Mouse (Mus musculus) megakaryocyte, embryonic 14.5 days (primary cell): ENCODE data around the gene Cyba.

ENCODE experiments used
- FLI1 ChIP-seq: IDR thresholded peaks from 2 replicates; pipeline ENCODE4 v1.6.1; 2012; ENCODE audit warnings: low read length, inconsistent platforms, mixed read lengths
- GATA1 ChIP-seq: IDR thresholded peaks from 3 replicates; pipeline ENCODE4 v1.6.1; 2012; ENCODE audit warnings: mixed read lengths, low read length, inconsistent platforms, borderline replicate concordance

- TF ChIP-seq GATA1 = no peak
- no peak for TF ChIP-seq FLI1
Observed at GRCm38 (mm10) chr8:122473911-122474421, 41.2 kb upstream of the Cyba start.
